Mouse (Mus musculus) inflammation-experienced regulatory T-cells, adult 6 months (primary cell): ENCODE results near the gene Klhdc8a. TPM values are rescaled to one million over a fixed set of nuclear protein-coding genes. Genes with fewer than 3 reads are reported as not detected.
A peak's percentile ranks its signal among the peaks of the same experiment; 100 is the strongest.
"Not testable (repeated sequence)": the region's sequence is repeated elsewhere in the genome, so short reads cannot be mapped to it uniquely, and the experiment has no call there.

ENCODE experiments used
- ATAC-seq: one replicate; pipeline ENCODE4 v1.8.0; 2017
- polyA plus RNA-seq, 3 experiments: library from polyadenylated mRNA; unstranded; fragments of 100-300 nt; shearing (Covaris generic); gene quantifications; one replicate each; pipeline ENCODE4 v1.2.1; 2017

Klhdc8a gene
- polyA plus RNA-seq, 3 experiments from 2014 or later = not detected

GRCm38 (mm10) chr1:132346951-132347350, 48.5 kb downstream of the Klhdc8a start:
- ATAC-seq = no peak

- no peak for ATAC-seq
Measured at GRCm38 (mm10) chr1:132348401-132348800, 50.0 kb downstream of the Klhdc8a start.

GRCm38 (mm10) chr1:132349049-132349448, 50.6 kb downstream of the Klhdc8a start:
- ATAC-seq = not testable (repeated sequence)

GRCm38 (mm10) chr1:132349601-132350000, 51.2 kb downstream of the Klhdc8a start:
- ATAC-seq = not testable (repeated sequence)

GRCm38 (mm10) chr1:132351058-132351457, 52.6 kb downstream of the Klhdc8a start:
- no peak for ATAC-seq

- no peak for ATAC-seq
Measured at GRCm38 (mm10) chr1:132353389-132353788, 55.0 kb downstream of the Klhdc8a start.

- no peak for ATAC-seq
Measured at GRCm38 (mm10) chr1:132354234-132354633, 55.8 kb downstream of the Klhdc8a start.

- ATAC-seq = no peak
Measured at GRCm38 (mm10) chr1:132355162-132355601, 56.8 kb downstream of the Klhdc8a start.

- peak; percentile 89 for ATAC-seq
Measured at GRCm38 (mm10) chr1:132355841-132356242, 57.4 kb downstream of the Klhdc8a start.

- ATAC-seq = no peak
Measured at GRCm38 (mm10) chr1:132356841-132357240, 58.4 kb downstream of the Klhdc8a start.

Other genes with a start within 250 kb of the Klhdc8a start
- 10 to 100 TPM; 34.3 to 43.4 (median 41.3) TPM for gene Mfsd4a, start 230.6 kb upstream of the Klhdc8a start, polyA plus RNA-seq
- gene Cdk18, start 158.9 kb upstream of the Klhdc8a start, polyA plus RNA-seq = not detected
- not detected for gene Lemd1, start 107.2 kb upstream of the Klhdc8a start, polyA plus RNA-seq
- not detected for gene AC124108.1, start 107.2 kb upstream of the Klhdc8a start, polyA plus RNA-seq
- gene Gm10188, start 68.9 kb upstream of the Klhdc8a start, polyA plus RNA-seq = not detected
- gene Nuak2, start 17.5 kb downstream of the Klhdc8a start, polyA plus RNA-seq = 1 to 10 TPM; 2.2 to 3.0 (median 2.6) TPM
- gene Tmcc2, start 92.7 kb downstream of the Klhdc8a start, polyA plus RNA-seq = 1 to 10 TPM in 2 of 3 experiments, under 1 TPM in 1; 0.39 to 1.2 (median 1.2) TPM
- 1 to 10 TPM; 1.7 to 9.0 (median 5.9) TPM for gene Dstyk, start 118.9 kb downstream of the Klhdc8a start, polyA plus RNA-seq
- 10 to 100 TPM; 29.5 to 33.6 (median 31.0) TPM for gene Rbbp5, start 178.7 kb downstream of the Klhdc8a start, polyA plus RNA-seq
- 1 to 10 TPM; 3.9 to 6.3 (median 6.0) TPM for gene Tmem81, start 207.6 kb downstream of the Klhdc8a start, polyA plus RNA-seq
- not detected for gene Cntn2, start 244.6 kb downstream of the Klhdc8a start, polyA plus RNA-seq